Mouse (Mus musculus): ENCODE results near the gene Ugt1a7c.
"Not testable (repeated sequence)": the region's sequence is repeated elsewhere in the genome, so short reads cannot be mapped to it uniquely, and the experiment has no call there.

Gene Ugt1a7c

DNA sequence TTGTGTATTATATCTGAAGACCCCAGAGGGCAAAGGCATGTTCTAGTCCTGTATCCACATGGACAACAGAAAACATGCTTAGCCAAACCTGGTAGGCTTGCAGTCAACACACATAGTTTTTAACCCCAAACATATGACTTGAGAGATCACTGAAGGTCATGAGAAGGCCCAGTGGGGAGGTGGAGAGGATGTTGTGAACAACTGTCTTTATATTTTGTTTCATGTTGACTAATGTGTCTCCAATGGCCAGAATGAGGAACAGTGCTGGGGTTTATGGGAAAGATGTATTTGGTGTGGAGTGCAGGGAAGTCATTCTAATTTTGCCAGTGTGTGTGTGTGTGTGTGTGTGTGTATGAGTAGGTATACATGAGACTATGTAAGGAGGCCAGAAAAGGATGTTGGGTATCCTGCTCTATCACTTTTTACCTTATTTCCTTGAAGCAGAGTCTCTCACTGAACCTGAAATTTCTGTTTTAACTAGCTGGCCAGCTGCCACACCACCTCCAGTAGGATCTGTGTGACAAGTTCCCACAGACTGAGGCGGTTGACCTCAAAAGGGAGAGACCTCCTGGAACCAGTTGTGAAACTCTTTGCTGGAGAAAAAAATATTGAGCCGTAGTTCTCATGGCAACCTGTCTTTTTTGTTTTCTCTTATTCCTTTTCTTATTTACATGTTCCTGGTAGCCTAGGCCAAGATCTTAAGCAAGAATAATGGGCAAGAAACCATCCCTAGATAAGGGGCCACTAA, 129.3 kb downstream of the Ugt1a7c start:
- DNase-seq (ENCODE audit: low read depth), result no peak

GRCm38 (mm10) chr1:88225301-88225700, 130.4 kb downstream of the Ugt1a7c start:
- DNase-seq (ENCODE audit: low read depth), result not testable (repeated sequence)

GRCm38 (mm10) chr1:88225741-88226140, 130.9 kb downstream of the Ugt1a7c start:
- no peak for DNase-seq (ENCODE audit: low read depth)

- DNase-seq (ENCODE audit: low read depth), result no peak
Observed at GRCm38 (mm10) chr1:88226670-88227379, 132.0 kb downstream of the Ugt1a7c start, which contains the start of gene Mroh2a. TSS of gene Mroh2a (plus strand) at chr1:88226986.

- no peak for DNase-seq (ENCODE audit: low read depth)
Observed at GRCm38 (mm10) chr1:88227482-88227881, 132.6 kb downstream of the Ugt1a7c start.

GRCm38 (mm10) chr1:88228121-88228520, 133.3 kb downstream of the Ugt1a7c start:
- DNase-seq (ENCODE audit: low read depth), result no peak

GRCm38 (mm10) chr1:88229566-88229965, 134.7 kb downstream of the Ugt1a7c start:
- no peak for DNase-seq (ENCODE audit: low read depth)

DNA sequence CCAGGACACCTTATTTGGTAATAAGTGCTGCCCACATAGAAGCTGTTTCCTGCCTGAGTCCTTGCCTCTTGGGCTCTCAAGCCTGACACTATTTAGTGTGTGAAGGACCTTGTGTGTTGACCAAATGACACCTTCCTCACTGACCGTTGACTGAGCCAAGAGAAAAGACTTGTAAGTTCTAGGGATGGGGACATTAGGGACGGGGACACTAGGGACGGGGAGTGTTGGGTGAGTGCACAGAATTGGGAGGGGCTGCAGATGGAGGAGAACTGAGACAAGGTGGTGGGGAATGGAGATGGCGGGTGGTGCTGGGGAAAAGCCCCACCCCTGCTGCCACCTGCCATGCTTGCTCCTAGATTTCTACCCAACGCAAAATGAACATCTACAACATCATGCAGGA, 135.1 kb downstream of the Ugt1a7c start:
- no peak for DNase-seq (ENCODE audit: low read depth)

DNA sequence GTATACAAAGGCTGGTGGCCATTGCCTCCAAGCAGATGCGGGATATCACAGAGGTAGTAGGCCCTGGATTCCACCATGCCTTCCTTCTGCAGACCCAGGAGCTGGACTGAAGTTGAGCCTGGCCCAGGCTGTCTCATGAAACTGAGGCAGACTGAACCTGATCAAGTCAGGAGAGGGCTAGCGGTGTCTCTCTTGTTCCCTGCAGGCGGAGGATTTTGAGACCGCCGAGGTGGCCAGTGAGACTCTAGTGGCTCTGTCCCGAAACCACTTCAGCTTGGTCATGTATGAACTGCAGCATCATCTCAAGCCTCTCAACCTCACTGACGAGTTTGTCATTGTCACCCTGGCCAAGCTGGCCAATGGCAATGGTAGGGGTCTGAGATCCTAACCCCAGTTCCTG, 135.6 kb downstream of the Ugt1a7c start:
- no peak for DNase-seq (ENCODE audit: low read depth)

- no peak for DNase-seq (ENCODE audit: low read depth)
Observed at GRCm38 (mm10) chr1:88230981-88231802, 136.3 kb downstream of the Ugt1a7c start.

DNA sequence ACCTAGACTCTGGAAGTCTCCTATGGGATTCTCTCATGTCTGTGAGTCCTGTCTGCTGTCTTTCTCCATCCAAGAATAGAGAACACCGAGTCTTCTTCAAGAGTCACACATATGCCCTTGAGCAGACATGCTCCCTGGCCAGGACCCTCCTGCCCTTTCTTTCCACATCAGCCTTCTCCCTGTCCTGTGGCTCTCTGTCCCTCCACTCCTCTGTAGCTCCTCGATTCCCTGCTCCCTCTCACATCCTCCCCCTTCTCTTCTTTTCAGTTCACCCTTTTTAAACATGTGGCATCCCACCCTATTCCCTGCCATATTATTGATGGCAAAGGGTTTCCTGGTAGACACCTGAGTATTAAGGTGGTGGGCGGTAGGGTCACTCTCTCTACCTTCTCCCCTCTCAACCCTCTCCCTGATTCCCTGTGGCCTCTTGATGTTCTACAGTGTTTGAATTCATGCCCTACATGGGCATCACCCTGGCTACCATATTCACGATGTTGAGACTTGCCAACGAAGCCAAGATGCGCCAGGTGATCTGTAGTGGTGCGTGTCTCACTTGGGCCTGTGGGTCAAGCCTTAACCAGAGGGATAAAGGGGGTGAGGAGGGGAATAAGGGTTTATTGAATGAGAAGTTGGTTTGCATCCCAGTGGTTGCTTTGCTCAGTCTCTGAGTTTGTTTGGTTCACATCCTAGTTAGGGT, 137.1 kb downstream of the Ugt1a7c start:
- no peak for DNase-seq (ENCODE audit: low read depth)

- no peak for DNase-seq (ENCODE audit: low read depth)
Observed at GRCm38 (mm10) chr1:88232664-88233380, 138.0 kb downstream of the Ugt1a7c start.

GRCm38 (mm10) chr1:88233421-88234247, 138.8 kb downstream of the Ugt1a7c start:
- DNase-seq (ENCODE audit: low read depth), result no peak

DNA sequence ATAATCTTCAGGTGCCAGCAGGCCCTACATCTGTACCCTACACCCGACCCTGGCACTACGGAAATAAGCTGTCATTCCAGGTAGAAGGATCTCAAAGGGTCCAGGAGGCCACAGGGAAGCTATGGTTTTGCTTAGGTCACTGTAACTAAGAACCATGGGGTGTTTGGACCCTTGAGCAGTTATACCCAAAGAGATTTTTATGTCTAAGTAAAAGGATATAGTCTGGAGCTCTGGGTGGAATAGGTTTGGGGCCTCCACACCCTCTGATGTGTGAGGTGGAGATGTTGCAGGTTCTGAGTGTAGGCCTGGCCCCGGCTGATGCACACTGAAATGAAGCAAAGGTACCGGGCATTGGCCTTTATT, 139.4 kb downstream of the Ugt1a7c start:
- no peak for DNase-seq (ENCODE audit: low read depth)

- no peak for DNase-seq (ENCODE audit: low read depth)
Observed at GRCm38 (mm10) chr1:88234646-88235045, 139.8 kb downstream of the Ugt1a7c start.

- DNase-seq (ENCODE audit: low read depth), result no peak
Observed at GRCm38 (mm10) chr1:88235046-88235893, 140.4 kb downstream of the Ugt1a7c start.

- no peak for DNase-seq (ENCODE audit: low read depth)
Observed at GRCm38 (mm10) chr1:88235894-88236415, 141.1 kb downstream of the Ugt1a7c start.

GRCm38 (mm10) chr1:88237311-88237710, 142.4 kb downstream of the Ugt1a7c start:
- DNase-seq (ENCODE audit: low read depth), result no peak

DNA sequence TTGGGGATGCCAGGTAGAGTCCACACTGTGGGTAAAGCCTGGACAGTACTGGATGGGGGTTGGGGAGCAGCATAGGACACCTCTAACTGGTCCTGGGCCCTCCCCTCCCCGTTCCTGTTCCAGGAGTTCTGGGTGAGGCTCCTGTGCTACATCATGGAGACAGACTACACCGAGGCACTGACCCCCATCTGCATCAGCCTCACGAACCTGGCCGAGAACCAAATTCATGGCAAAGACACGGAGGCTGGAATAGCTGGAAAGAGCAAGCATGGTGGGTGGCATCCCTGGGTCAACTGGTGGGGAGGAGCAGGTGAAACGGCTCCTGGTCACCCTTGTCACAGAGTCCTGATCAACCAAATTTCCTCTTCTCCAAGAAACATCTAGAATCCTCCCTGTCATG, 143.9 kb downstream of the Ugt1a7c start:
- DNase-seq (ENCODE audit: low read depth), result no peak
